27 mouse cellular contexts compared by ENCODE assay signal in genomic region chr3:35253861-35254260, GRCm38 (mm10).
"Had no signal": no experiment of that assay in that cellular context is flagged by ENCODE, and none has a peak within 500 bp of the region (broad histone marks: within the 10 kb centered on the region; RNA-seq: fewer than 3 reads in every experiment).

No protein-coding gene starts in this region.

- H3K27ac ChIP-seq: heart, adult 2 months; heart, embryonic 10.5 days; hindbrain, embryonic 10.5 days; hindbrain, embryonic 12.5 days; hindbrain, embryonic 14.5 days; intestine, embryonic 15.5 days; layer of hippocampus, adult 2 months; left cerebral cortex, adult 2 months; limb, embryonic 10.5 days; limb, embryonic 12.5 days; liver, embryonic 13.5 days; liver, embryonic 15.5 days had no signal

- H3K4me2 ChIP-seq: heart, embryonic 12.5 days; hindbrain, embryonic 12.5 days; hindbrain, embryonic 14.5 days; intestine, embryonic 15.5 days; limb, embryonic 12.5 days; liver, embryonic 11.5 days; liver, embryonic 13.5 days; liver, embryonic 15.5 days had no signal

- ATAC-seq: hindbrain, embryonic 16.5 days; inflammation-experienced regulatory T-cells, adult 6 months; intestine, embryonic 15.5 days; intestine, postnatal 0 days had no signal

- H3K27me3 ChIP-seq: heart, embryonic 12.5 days; hindbrain, embryonic 12.5 days; intestine, embryonic 15.5 days; limb, embryonic 12.5 days; liver, embryonic 13.5 days; liver, embryonic 15.5 days had no signal

- H3K9me3 ChIP-seq: heart, embryonic 10.5 days; heart, embryonic 12.5 days; hindbrain, embryonic 10.5 days; hindbrain, embryonic 12.5 days; intestine, embryonic 15.5 days; limb, embryonic 10.5 days; limb, embryonic 12.5 days; liver, embryonic 13.5 days; liver, embryonic 15.5 days had no signal

- DNase-seq: gastrocnemius, postnatal 10 days; gastrocnemius, postnatal 25 days; heart, adult 2 months; heart, postnatal 10 days; heart, postnatal 4 days; kidney, adult 18-20 months; kidney, adult 8-10 months; kidney, postnatal 10 days; kidney, postnatal 25 days; kidney, postnatal 4 days; liver; liver, embryonic 13.5 days had no signal

- H3K4me1 ChIP-seq: heart, embryonic 10.5 days; heart, embryonic 12.5 days; hindbrain, embryonic 10.5 days; hindbrain, embryonic 12.5 days; intestine, embryonic 15.5 days; limb, embryonic 10.5 days; liver, embryonic 13.5 days; liver, embryonic 15.5 days had no signal

- H3K4me3 ChIP-seq: heart, adult 2 months; heart, embryonic 10.5 days; heart, embryonic 12.5 days; hindbrain, embryonic 10.5 days; hindbrain, embryonic 12.5 days; intestine, embryonic 15.5 days; layer of hippocampus, adult 2 months; left cerebral cortex, adult 2 months; limb, embryonic 10.5 days; limb, embryonic 12.5 days; liver, embryonic 13.5 days; liver, embryonic 15.5 days had no signal

- H3K36me3 ChIP-seq: heart, embryonic 10.5 days; heart, embryonic 12.5 days; hindbrain, embryonic 10.5 days; hindbrain, embryonic 12.5 days; intestine, embryonic 15.5 days; limb, embryonic 10.5 days; limb, embryonic 12.5 days; liver, embryonic 13.5 days; liver, embryonic 15.5 days had no signal

- H3K9ac ChIP-seq: heart, embryonic 12.5 days; hindbrain, embryonic 12.5 days; hindbrain, embryonic 14.5 days; intestine, embryonic 15.5 days; limb, embryonic 12.5 days; liver, embryonic 13.5 days; liver, embryonic 15.5 days had no signal
